Mouse (Mus musculus) hindbrain, embryonic 16.5 days (tissue): ENCODE data around the gene Pdia5. TPM values are rescaled to one million over a fixed set of nuclear protein-coding genes. Genes with fewer than 3 reads are reported as not detected.

Source experiments
- ATAC-seq: fragments of 200-750 bp; cut with Nextera tagmentation; 2 replicates; pipeline ENCODE4 v1.8.0; 2017; ENCODE audit warnings: moderate TSS enrichment, moderate library complexity
- H3K27ac ChIP-seq: fragments of 300-500 bp; sonication (generic); 2 replicates; pipeline ENCODE4 v1.5.1; 2014; ENCODE audit warnings: low read depth, mild to moderate bottlenecking, control low read depth, low read length, moderate library complexity
- H3K27me3 ChIP-seq: fragments of 300-500 bp; sonication (generic); replicated peaks from 2 replicates; pipeline ENCODE4 v1.6.1; 2014; ENCODE audit warnings: low read length; ENCODE audit not compliant: control insufficient read depth, insufficient read depth
- H3K36me3 ChIP-seq: fragments of 300-500 bp; sonication (generic); 2 replicates; pipeline ENCODE4 v1.6.1; 2014; ENCODE audit warnings: mild to moderate bottlenecking, low read length, moderate library complexity, mixed read lengths; ENCODE audit not compliant: control insufficient read depth, insufficient read depth
- H3K4me1 ChIP-seq: fragments of 300-500 bp; sonication (generic); 2 replicates; pipeline ENCODE4 v1.6.1; 2014; ENCODE audit warnings: low read depth, low read length; ENCODE audit not compliant: control insufficient read depth, insufficient read depth
- H3K4me2 ChIP-seq: fragments of 300-500 bp; sonication (generic); 2 replicates; pipeline ENCODE4 v1.6.1; 2014; ENCODE audit warnings: mild to moderate bottlenecking, low read length, control low read depth, moderate library complexity
- H3K4me3 ChIP-seq: fragments of 300-500 bp; sonication (generic); 2 replicates; pipeline ENCODE4 v1.5.1; 2014; ENCODE audit warnings: mild to moderate bottlenecking, low read length, control low read depth, moderate library complexity
- H3K9ac ChIP-seq: fragments of 300-500 bp; sonication (generic); 2 replicates; pipeline ENCODE4 v1.6.1; 2014; ENCODE audit warnings: low read depth, mild to moderate bottlenecking, control low read depth, low read length, moderate library complexity
- H3K9me3 ChIP-seq: fragments of 300-500 bp; sonication (generic); 2 replicates; pipeline ENCODE4 v1.6.1; 2014; ENCODE audit warnings: mild to moderate bottlenecking, low read length, moderate library complexity; ENCODE audit not compliant: control insufficient read depth
- WGBS: fragments of 180-500 bp; shearing (Covaris S2); extraction: QIAGEN DNeasy Blood & Tissue Kit; methylation state at CpG from one replicate; pipeline ENCODE4 v1.1.7; 2014; 5-methylcytosine and 5-hydroxymethylcytosine counted together
- polyA plus RNA-seq: library from polyadenylated mRNA; unstranded; fragments of >200 nt; fragmentation: Nextera tagmentation; extraction: Ambion mirVana; gene quantifications from 2 replicates; pipeline ENCODE4 v1.2.1, GENCODE M21; 2015

Pdia5 gene
- 12.8 and 15.4 TPM in 2 replicates for polyA plus RNA-seq

GRCm38 (mm10) chr16:35490231-35491070, at the start of gene Pdia5:
TSS of gene Pdia5 (minus strand) at chr16:35490873.
- Histone ChIP-seq H3K9me3 (no peaks in the 10 kb centered on the region), H3K9ac (peak within 1 kb of the TSS; percentile 78), H3K36me3 (no peaks in the 10 kb centered on the region), H3K4me3 (peak within 1 kb of the TSS; percentile 64), H3K4me1 (peaks cover 6% of the 10 kb centered on the region), H3K27me3 (no peaks in the 10 kb centered on the region), H3K4me2 (peak within 1 kb of the TSS; percentile 82), H3K27ac (no peak within 1 kb of the TSS)
- WGBS, result under 1% methylated on average over 61 of the region's 66 CpGs
- peak; percentile 97 for ATAC-seq

GRCm38 (mm10) chr16:35539041-35539440, 48.4 kb upstream of the Pdia5 start:
- ATAC-seq, result no peak
- peaks cover 13% of the 10 kb centered on the region for H3K4me1 ChIP-seq
- H3K9me3 ChIP-seq, result no peaks in the 10 kb centered on the region
- H3K36me3 ChIP-seq, result no peaks in the 10 kb centered on the region
- no peak overlapping the region for H3K4me3 ChIP-seq
- no peaks in the 10 kb centered on the region for H3K27me3 ChIP-seq
- H3K27ac ChIP-seq, result no peak overlapping the region
- 66% methylated on average over 10 of the region's 10 CpGs for WGBS
- H3K9ac ChIP-seq, result no peak overlapping the region
- H3K4me2 ChIP-seq, result no peak overlapping the region

- no peak overlapping the region for H3K4me2 ChIP-seq
- H3K9ac ChIP-seq, result no peak overlapping the region
- 78% methylated on average over 8 of the region's 8 CpGs for WGBS
- no peaks in the 10 kb centered on the region for H3K36me3 ChIP-seq
- no peaks in the 10 kb centered on the region for H3K9me3 ChIP-seq
- H3K27ac ChIP-seq, result no peak overlapping the region
- peaks cover 9% of the 10 kb centered on the region for H3K4me1 ChIP-seq
- no peak for ATAC-seq
- H3K27me3 ChIP-seq, result no peaks in the 10 kb centered on the region
- no peak overlapping the region for H3K4me3 ChIP-seq
Observed at GRCm38 (mm10) chr16:35537651-35538050, 47.0 kb upstream of the Pdia5 start.

GRCm38 (mm10) chr16:35534630-35535029, 44.0 kb upstream of the Pdia5 start:
- ATAC-seq, result no peak
- Histone ChIP-seq H3K4me1 (no peaks in the 10 kb centered on the region), H3K27me3 (no peaks in the 10 kb centered on the region), H3K4me2 (no peak overlapping the region), H3K9ac (no peak overlapping the region), H3K36me3 (no peaks in the 10 kb centered on the region), H3K9me3 (no peaks in the 10 kb centered on the region), H3K27ac (no peak overlapping the region), H3K4me3 (no peak overlapping the region)
- 83% methylated on average over 3 of the region's 3 CpGs for WGBS

- 57% methylated on average over 4 of the region's 4 CpGs for WGBS
- no peak overlapping the region for H3K4me2 ChIP-seq
- ATAC-seq, result no peak
- H3K9ac ChIP-seq, result no peak overlapping the region
- H3K9me3 ChIP-seq, result no peaks in the 10 kb centered on the region
- H3K4me1 ChIP-seq, result no peaks in the 10 kb centered on the region; the same call in 1 of the 2 replicates
- no peak overlapping the region for H3K4me3 ChIP-seq
- no peaks in the 10 kb centered on the region for H3K27me3 ChIP-seq
- H3K27ac ChIP-seq, result no peak overlapping the region
- H3K36me3 ChIP-seq, result no peaks in the 10 kb centered on the region
Observed at GRCm38 (mm10) chr16:35524200-35524599, 33.5 kb upstream of the Pdia5 start.

GRCm38 (mm10) chr16:35519245-35519644, 28.6 kb upstream of the Pdia5 start:
- H3K27me3 ChIP-seq, result no peaks in the 10 kb centered on the region
- no peak overlapping the region for H3K27ac ChIP-seq
- no peak overlapping the region for H3K4me2 ChIP-seq
- H3K4me3 ChIP-seq, result no peak overlapping the region
- no peaks in the 10 kb centered on the region for H3K9me3 ChIP-seq
- H3K4me1 ChIP-seq, result peaks cover 7% of the 10 kb centered on the region
- ATAC-seq, result no peak
- 55% methylated on average over 7 of the region's 7 CpGs for WGBS
- no peak overlapping the region for H3K9ac ChIP-seq
- no peaks in the 10 kb centered on the region for H3K36me3 ChIP-seq

GRCm38 (mm10) chr16:35517976-35518951, 27.6 kb upstream of the Pdia5 start:
- Histone ChIP-seq H3K36me3 (no peaks in the 10 kb centered on the region), H3K4me3 (no peak overlapping the region), H3K27me3 (no peaks in the 10 kb centered on the region), H3K9ac (peak overlapping the region; percentile 27; the same call in 1 of the 2 replicates), H3K4me2 (no peak overlapping the region), H3K27ac (no peak overlapping the region), H3K9me3 (no peaks in the 10 kb centered on the region), H3K4me1 (peaks cover 7% of the 10 kb centered on the region)
- WGBS, result 54% methylated on average over 23 of the region's 23 CpGs
- ATAC-seq, result no peak

- Histone ChIP-seq H3K36me3 (no peaks in the 10 kb centered on the region), H3K27me3 (no peaks in the 10 kb centered on the region), H3K27ac (no peak overlapping the region), H3K9ac (no peak overlapping the region), H3K4me3 (no peak overlapping the region), H3K4me2 (no peak overlapping the region), H3K4me1 (peaks cover 7% of the 10 kb centered on the region), H3K9me3 (no peaks in the 10 kb centered on the region)
- WGBS, result 47% methylated on average over 21 of the region's 21 CpGs
- ATAC-seq, result no peak; the same call in 1 of the 2 replicates
Observed at GRCm38 (mm10) chr16:35515977-35516612, 25.4 kb upstream of the Pdia5 start.
